Mouse (Mus musculus) liver, postnatal 0 days (tissue): ENCODE results near the gene Slc2a8. TPM values are rescaled to one million over a fixed set of nuclear protein-coding genes. Genes with fewer than 3 reads are reported as not detected.

Source experiments
- ATAC-seq: fragments of 200-750 bp; cut with Nextera tagmentation; 2 replicates; pipeline ENCODE4 v1.8.0; 2017; ENCODE audit warnings: mild to moderate bottlenecking, moderate library complexity
- DNase-seq: peaks from one replicate; pipeline ENCODE4 v3.0.0-alpha.2; 2016
- H3K27ac ChIP-seq: fragments of 300-500 bp; sonication (generic); 2 replicates; pipeline ENCODE4 v1.5.1; 2014; ENCODE audit warnings: antibody characterized with exemption, moderate library complexity, mild to moderate bottlenecking, low read depth
- H3K27me3 ChIP-seq: fragments of 300-500 bp; sonication (generic); 2 replicates; pipeline ENCODE4 v1.6.1; 2014; ENCODE audit warnings: low read length, control low read depth, mixed read lengths; ENCODE audit not compliant: insufficient read depth
- H3K36me3 ChIP-seq: fragments of 300-500 bp; sonication (generic); replicated peaks from 2 replicates; pipeline ENCODE4 v1.6.1; 2014; ENCODE audit warnings: mild to moderate bottlenecking, control low read depth, low read length, moderate library complexity, mixed read lengths; ENCODE audit not compliant: insufficient read depth
- H3K4me1 ChIP-seq: fragments of 300-500 bp; sonication (generic); 2 replicates; pipeline ENCODE4 v1.6.1; 2014; ENCODE audit warnings: antibody characterized with exemption, mild to moderate bottlenecking, control low read depth; ENCODE audit not compliant: insufficient read depth
- H3K4me2 ChIP-seq: fragments of 300-500 bp; sonication (generic); 2 replicates; pipeline ENCODE4 v1.6.1; 2014; ENCODE audit warnings: low read depth, mild to moderate bottlenecking, low read length, moderate library complexity, mixed read lengths
- H3K4me3 ChIP-seq: fragments of 300-500 bp; sonication (generic); 2 replicates; pipeline ENCODE4 v1.5.1; 2014; ENCODE audit warnings: low read depth, low read length
- H3K9ac ChIP-seq: fragments of 300-500 bp; sonication (generic); replicated peaks from 2 replicates; pipeline ENCODE4 v1.6.1; 2014; ENCODE audit warnings: mild to moderate bottlenecking, moderate library complexity
- H3K9me3 ChIP-seq: fragments of 300-500 bp; sonication (generic); 2 replicates; pipeline ENCODE4 v1.6.1; 2016; ENCODE audit warnings: mild to moderate bottlenecking, control low read depth, low read length, mixed read lengths
- CTCF ChIP-seq: sonication (generic); IDR thresholded peaks from 2 replicates; pipeline ENCODE4 v1.5.1; 2016; ENCODE audit warnings: antibody characterized with exemption, low read depth
- EP300 ChIP-seq: IDR thresholded peaks from 2 replicates; pipeline ENCODE4 v1.6.1; 2016; ENCODE audit warnings: antibody characterized with exemption, low read depth, mild to moderate bottlenecking
- WGBS: fragments of 180-500 bp; shearing (Covaris S2); extraction: QIAGEN DNeasy Blood & Tissue Kit; methylation state at CpG from one replicate; pipeline ENCODE4 v1.1.7; 2014; ENCODE audit not compliant: insufficient replicate concordance; 5-methylcytosine and 5-hydroxymethylcytosine counted together
- polyA plus RNA-seq: library from polyadenylated mRNA; unstranded; fragments of >200 nt; fragmentation: Nextera tagmentation; extraction: Ambion mirVana; gene quantifications from 2 replicates; pipeline ENCODE4 v1.2.1, GENCODE M21; 2015

Gene Slc2a8
- polyA plus RNA-seq, 1 experiment from 2014 or later: 11.8 TPM

GRCm38 (mm10) chr2:32968024-32968614 lies 13.8 kb downstream of the Slc2a8 start:
- H3K4me1 ChIP-seq: peaks cover 40% of the 10 kb centered on the region
- ATAC-seq (no peak), DNase-seq (no peak)
- H3K9me3 ChIP-seq: no peaks in the 10 kb centered on the region
- H3K27me3 ChIP-seq: no peaks in the 10 kb centered on the region
- H3K36me3 ChIP-seq: peaks cover 13% of the 10 kb centered on the region
- H3K9ac ChIP-seq: no peak overlapping the region; the same call in 1 of the 2 replicates
- no peak overlapping the region for H3K27ac ChIP-seq
- no peak overlapping the region for H3K4me3 ChIP-seq
- peak overlapping the region; percentile 73 for H3K4me2 ChIP-seq
- 79% methylated on average over 9 of the region's 9 CpGs for WGBS
- TF ChIP-seq EP300 (no peak), CTCF (no peak)

GRCm38 (mm10) chr2:32966689-32967631 lies 14.9 kb downstream of the Slc2a8 start:
- H3K27ac ChIP-seq: peak overlapping the region; percentile 94
- H3K4me3 ChIP-seq: peak overlapping the region; percentile 69
- DNase-seq (peak; percentile 88), ATAC-seq (peak; percentile 87)
- no peaks in the 10 kb centered on the region for H3K27me3 ChIP-seq
- H3K4me2 ChIP-seq: peak overlapping the region; percentile 73
- 1% methylated on average over 55 of the region's 55 CpGs for WGBS
- H3K9me3 ChIP-seq: no peaks in the 10 kb centered on the region
- H3K36me3 ChIP-seq: peaks cover 10% of the 10 kb centered on the region
- peak overlapping the region; percentile 70 for H3K9ac ChIP-seq
- TF ChIP-seq EP300 (no peak; the same call in 1 of the 2 replicates), CTCF (peak; percentile 78)
- peaks cover 45% of the 10 kb centered on the region for H3K4me1 ChIP-seq

- Histone ChIP-seq H3K36me3 (peaks cover 10% of the 10 kb centered on the region), H3K27me3 (no peaks in the 10 kb centered on the region), H3K27ac (peak overlapping the region; percentile 94), H3K9me3 (no peaks in the 10 kb centered on the region), H3K9ac (peak overlapping the region; percentile 70), H3K4me2 (peak overlapping the region; percentile 73), H3K4me1 (peaks cover 47% of the 10 kb centered on the region), H3K4me3 (peak overlapping the region; percentile 69)
- peak; percentile 31 for ATAC-seq
- WGBS: 7% methylated on average over 13 of the region's 13 CpGs
- DNase-seq: no peak
- no peak for TF ChIP-seq CTCF
- no peak for TF ChIP-seq EP300
Observed at GRCm38 (mm10) chr2:32966184-32966688, 15.6 kb downstream of the Slc2a8 start.

- DNase-seq: no peak
- Histone ChIP-seq H3K4me1 (peaks cover 51% of the 10 kb centered on the region), H3K27me3 (no peaks in the 10 kb centered on the region), H3K36me3 (peaks cover 10% of the 10 kb centered on the region), H3K9me3 (no peaks in the 10 kb centered on the region), H3K9ac (peak overlapping the region; percentile 70; the same call in 1 of the 2 replicates), H3K4me2 (peak overlapping the region; percentile 73), H3K4me3 (no peak overlapping the region), H3K27ac (peak overlapping the region; percentile 94)
- 7% methylated on average over 7 of the region's 7 CpGs for WGBS
- no peak for ATAC-seq
- TF ChIP-seq EP300 (no peak), CTCF (no peak)
Observed at GRCm38 (mm10) chr2:32965511-32966183, 16.2 kb downstream of the Slc2a8 start.

- no peaks in the 10 kb centered on the region for H3K9me3 ChIP-seq
- no peaks in the 10 kb centered on the region for H3K27me3 ChIP-seq
- no peak for DNase-seq
- peaks cover 10% of the 10 kb centered on the region for H3K36me3 ChIP-seq
- peak overlapping the region; percentile 94 for H3K27ac ChIP-seq
- no peak for TF ChIP-seq EP300
- no peak for TF ChIP-seq CTCF
- no peak overlapping the region for H3K4me2 ChIP-seq
- WGBS: 38% methylated on average over 10 of the region's 10 CpGs
- peaks cover 54% of the 10 kb centered on the region for H3K4me1 ChIP-seq
- H3K9ac ChIP-seq: no peak overlapping the region; the same call in 1 of the 2 replicates
- no peak for ATAC-seq
- H3K4me3 ChIP-seq: no peak overlapping the region
Observed at GRCm38 (mm10) chr2:32964659-32965457, 17.0 kb downstream of the Slc2a8 start.
